In genomic region chr17:25433617-25434606, GRCm38 (mm10) we compare ENCODE assay signal across 8 mouse cellular contexts. TPM values are rescaled to one million over a fixed set of nuclear protein-coding genes. Genes with fewer than 3 reads are reported as not detected.
DNase-seq lines count a peak whose midpoint lies in the region; ATAC-seq and TF ChIP-seq lines count a peak whose summit lies in the region.

TSS of gene Cacna1h (minus strand) at chr17:25433783.

- no peaks in the 10 kb centered on the region for H3K4me1 ChIP-seq in kidney, adult 2 months (ENCODE audit: control insufficient read depth, insufficient read depth, low read length)
- H3K4me1 ChIP-seq in heart, embryonic 13.5 days = peaks cover 65% of the 10 kb centered on the region
- peaks cover 29% of the 10 kb centered on the region for H3K4me1 ChIP-seq in lung, embryonic 14.5 days (ENCODE audit: insufficient read depth)

- H3K4me2 ChIP-seq in heart, embryonic 13.5 days = peak within 1 kb of the TSS; percentile 89
- peak within 1 kb of the TSS; percentile 98 for H3K4me2 ChIP-seq in lung, embryonic 14.5 days

- DNase-seq in kidney, adult 2 months = no peak
- DNase-seq in kidney, adult 9 months = no peak
- peak; percentile 73 for DNase-seq in embryo, embryonic 11.5 days (ENCODE audit: low read depth, low spot score)
- peak; percentile 65 to 81 for DNase-seq in layer of hippocampus, adult 18-20 months (ENCODE audit: low spot score in 2 of 2)
- peak; percentile 90 for DNase-seq in lung, embryonic 14.5 days
- peak; percentile 64 for DNase-seq in retina, postnatal 7 days (ENCODE audit: low read depth, low spot score)
- no peak for DNase-seq in c-Kit-positive CD71-positive TER-119-positive erythroid progenitor cells, embryonic 14.5 days (ENCODE audit: low spot score)

- no peaks in the 10 kb centered on the region for H3K9me3 ChIP-seq in heart, embryonic 13.5 days
- no peaks in the 10 kb centered on the region for H3K9me3 ChIP-seq in lung, embryonic 14.5 days (ENCODE audit: low read depth, low read length)

- WGBS in kidney, adult 2 months = under 1% methylated on average over 96 of the region's 103 CpGs
- under 1% methylated on average over 101 of the region's 103 CpGs for WGBS in heart, embryonic 13.5 days
- WGBS in lung, embryonic 14.5 days = under 1% methylated on average over 98 of the region's 103 CpGs

- H3K27me3 ChIP-seq in kidney, adult 2 months (replicated peaks; ENCODE audit: control insufficient read depth, insufficient read depth, low read length) = peaks cover 6% of the 10 kb centered on the region; the same call in 1 of the 2 replicates
- peaks cover 39% of the 10 kb centered on the region for H3K27me3 ChIP-seq in heart, embryonic 13.5 days (replicated peaks)
- H3K27me3 ChIP-seq in lung, embryonic 14.5 days (ENCODE audit: insufficient read depth, low read length) = peaks cover 28% of the 10 kb centered on the region

- TF ChIP-seq CTCF in kidney, adult 2 months (conservative IDR thresholded peaks at IDR 0.05; ENCODE audit: insufficient read depth, insufficient read length, low read depth, low read length) = no peak
- TF ChIP-seq CTCF in lung, embryonic 14.5 days (IDR thresholded peaks at IDR 0.05; ENCODE audit: low read depth) = peak; percentile 71

- peak within 1 kb of the TSS; percentile 97 for H3K9ac ChIP-seq in heart, embryonic 13.5 days
- H3K9ac ChIP-seq in lung, embryonic 14.5 days = peak within 1 kb of the TSS; percentile 68

- TF ChIP-seq POLR2A in kidney, adult 2 months (IDR thresholded peaks at IDR 0.05; ENCODE audit: low read depth, low read length) = no peak

- no peak within 1 kb of the TSS for H3K27ac ChIP-seq in kidney, adult 2 months (ENCODE audit: insufficient read depth, low read depth, low read length)
- H3K27ac ChIP-seq in heart, embryonic 13.5 days (replicated peaks) = peak within 1 kb of the TSS; percentile 85
- H3K27ac ChIP-seq in lung, embryonic 14.5 days (ENCODE audit: low read depth) = peak within 1 kb of the TSS; percentile 71

- peak; percentile 74 for ATAC-seq in heart, embryonic 13.5 days (ENCODE audit: extremely low read depth, insufficient number of reproducible peaks, low FRiP score, low TSS enrichment)
- ATAC-seq in lung, embryonic 14.5 days (ENCODE audit: insufficient read depth) = peak; percentile 90

- H3K36me3 ChIP-seq in kidney, adult 2 months (ENCODE audit: control insufficient read depth, insufficient read depth, low read length) = no peaks in the 10 kb centered on the region
- peaks cover 2% of the 10 kb centered on the region; the same call in 1 of the 2 replicates for H3K36me3 ChIP-seq in heart, embryonic 13.5 days
- no peaks in the 10 kb centered on the region for H3K36me3 ChIP-seq in lung, embryonic 14.5 days (ENCODE audit: insufficient read depth)

- peak within 1 kb of the TSS; percentile 43 for H3K4me3 ChIP-seq in kidney, adult 2 months (ENCODE audit: insufficient read depth, low read depth, low read length)
- H3K4me3 ChIP-seq in heart, embryonic 13.5 days = peak within 1 kb of the TSS; percentile 87
- peak within 1 kb of the TSS; percentile 65 for H3K4me3 ChIP-seq in lung, embryonic 14.5 days (ENCODE audit: low read depth, low read length)

RNA-seq across cellular contexts. Expression of gene Cacna1h, which starts in this region (rescaled TPM):
- polyA plus RNA-seq in kidney, adult 2 months (2012; rRNA removed) = 0.44 and 1.3 TPM in 2 replicates
- polyA plus RNA-seq in heart, embryonic 13.5 days (2015; fragmentation: Nextera tagmentation; extraction: Ambion mirVana) = 6.5 and 8.1 TPM in 2 replicates
- 100 to 1,000 TPM; 101 to 115 TPM for total RNA-seq in layer of hippocampus, adult 18-20 months (2021)
- polyA plus RNA-seq in lung, embryonic 14.5 days (2014; fragmentation: Nextera tagmentation; extraction: Ambion mirVana) = 3.6 and 4.4 TPM in 2 replicates

Comparison
In these comparisons a context has a peak if more than half of its experiments do, and no peak if none do; other contexts are left out.
1. DNase-seq: peak in embryo, embryonic 11.5 days (single experiment), layer of hippocampus, adult 18-20 months (2 of 2), lung, embryonic 14.5 days (single experiment) and retina, postnatal 7 days (single experiment); none in kidney, adult 2 months (single experiment), kidney, adult 9 months (single experiment) and c-Kit-positive CD71-positive TER-119-positive erythroid progenitor cells, embryonic 14.5 days (single experiment).
2. Peak in every context shown above with its lines, with median percentiles within 50 percentile points of each other: H3K4me3 ChIP-seq.